Mouse (Mus musculus): ENCODE measurements at regions not wholly inside any gene's neighbourhood (a gene's known extent, or its start where the extent isn't known, plus 50 kb on each side); places are given as distances from the start of the nearest gene placed in this dataset.
A peak's percentile ranks its signal among the peaks of the same experiment; 100 is the strongest.

DNA sequence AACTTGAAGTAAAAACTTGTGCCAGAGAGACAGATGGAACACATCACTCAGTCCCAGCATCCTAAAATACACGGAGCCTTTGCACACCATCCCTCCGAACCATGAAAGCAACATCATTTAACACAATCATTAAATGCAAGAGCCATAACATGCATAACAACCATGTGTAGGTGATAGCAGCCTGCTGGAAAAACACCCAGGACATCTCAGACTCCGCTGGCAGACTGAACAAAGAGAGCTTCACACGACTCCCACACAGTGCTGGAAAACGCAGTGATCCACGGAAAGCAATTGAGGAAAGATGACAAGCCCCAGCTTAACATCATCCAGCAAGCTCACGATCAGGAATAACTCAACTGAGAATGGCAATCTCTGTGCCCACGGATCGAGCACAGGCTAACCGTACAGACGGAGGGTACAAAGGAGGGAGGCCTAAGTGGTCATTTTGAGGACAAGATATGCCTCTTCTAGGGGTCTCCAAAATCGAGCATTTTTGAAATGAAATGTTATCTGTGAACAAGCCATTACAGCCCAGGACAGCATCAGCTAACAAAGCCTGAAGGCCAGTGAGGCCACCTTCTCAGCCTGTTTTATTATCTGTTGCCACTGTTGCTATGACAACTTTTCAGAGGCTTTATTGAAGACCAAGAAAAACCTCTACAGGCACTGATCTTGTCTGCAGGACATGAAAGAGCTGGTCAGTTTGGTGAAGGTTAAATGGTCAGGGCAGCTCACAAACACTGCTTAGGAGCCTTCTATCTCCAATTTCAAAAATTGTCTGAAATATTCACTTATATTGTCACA lies 240.1 kb upstream of the Noct start:
- Histone ChIP-seq H3K9ac (replicated peaks) (no peak overlapping the region), H3K27me3 (ENCODE audit: control insufficient read depth, insufficient read depth, low read length) (no peaks in the 10 kb centered on the region), H3K4me3 (ENCODE audit: insufficient read depth in 1 of 2, low read depth in 2 of 2, low read length in 2 of 2) (no peak overlapping the region), H3K36me3 (replicated peaks; ENCODE audit: control insufficient read depth, insufficient read depth, low read depth) (no peaks in the 10 kb centered on the region), H3K9me3 (ENCODE audit: control insufficient read depth, low read length) (no peaks in the 10 kb centered on the region), H3K4me1 (replicated peaks; ENCODE audit: control insufficient read depth in 2 of 2, insufficient read depth in 2 of 2, low read length in 1 of 2) (no peaks in the 10 kb centered on the region), H3K27ac (no peak overlapping the region), H3K4me2 (ENCODE audit: low read depth) (no peak overlapping the region)
- 67% methylated on average over 12 of the region's 12 CpGs for WGBS (ENCODE audit: insufficient replicate concordance)
- no peak for ATAC-seq (ENCODE audit: insufficient read depth)
- no peak for TF ChIP-seq EP300 (IDR thresholded peaks at IDR 0.05; ENCODE audit: low read depth)
- no peak for TF ChIP-seq CTCF (IDR thresholded peaks at IDR 0.05; ENCODE audit: low read depth)
- no peak for DNase-seq (ENCODE audit: low read depth in 3 of 3, low spot score in 3 of 3)

DNA sequence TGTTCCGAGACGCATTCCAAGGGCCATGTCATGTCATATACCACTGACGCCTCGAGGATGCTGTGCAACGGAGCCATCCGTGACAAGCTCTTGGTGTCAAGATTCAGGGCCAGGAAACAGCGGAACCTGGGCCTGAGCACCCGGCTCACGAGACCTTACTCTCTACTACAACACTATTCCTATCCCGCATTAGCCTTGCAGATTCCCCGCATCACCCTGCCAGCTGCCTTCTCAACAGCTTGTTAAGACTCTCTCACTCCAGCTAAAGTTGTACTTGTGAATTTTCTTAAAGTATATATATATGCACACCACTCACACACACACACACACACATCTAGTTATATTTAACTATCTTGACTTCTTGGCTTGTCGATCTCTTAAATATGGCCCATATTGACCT lies 236.4 kb upstream of the Noct start:
- no peak overlapping the region for H3K9ac ChIP-seq (replicated peaks)

DNA sequence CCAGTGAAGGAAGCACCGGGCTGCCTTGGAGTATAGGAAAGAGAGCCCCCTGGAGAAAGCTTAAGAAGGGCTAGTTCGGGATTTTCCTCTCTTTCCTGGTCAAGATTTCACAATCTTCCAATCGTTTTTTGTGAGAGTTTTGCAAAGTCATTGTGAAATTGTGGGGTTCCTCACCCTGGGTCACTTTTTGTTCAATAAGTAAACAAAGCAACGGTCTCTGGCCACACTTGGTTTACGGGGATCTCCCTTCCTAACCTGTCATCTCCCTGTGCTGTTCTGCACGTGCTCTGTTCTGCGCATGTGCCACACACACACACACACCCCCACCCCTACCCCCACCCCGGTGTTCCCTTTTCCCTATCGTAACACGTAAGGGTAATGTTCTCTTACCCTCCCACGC lies 233.4 kb upstream of the Noct start:
- ATAC-seq (ENCODE audit: insufficient read depth) = no peak
- WGBS (ENCODE audit: insufficient replicate concordance) = 61% methylated on average over 11 of the region's 11 CpGs
- no peaks in the 10 kb centered on the region for H3K4me1 ChIP-seq (replicated peaks; ENCODE audit: control insufficient read depth in 2 of 2, insufficient read depth in 2 of 2, low read length in 1 of 2)
- H3K27me3 ChIP-seq (ENCODE audit: control insufficient read depth, insufficient read depth, low read length) = no peaks in the 10 kb centered on the region
- no peak for TF ChIP-seq EP300 (IDR thresholded peaks at IDR 0.05; ENCODE audit: low read depth)
- TF ChIP-seq CTCF (IDR thresholded peaks at IDR 0.05; ENCODE audit: low read depth) = no peak
- peak in 1 of 3 experiments; percentile 12 for DNase-seq (ENCODE audit: low read depth in 3 of 3, low spot score in 3 of 3)
- no peak overlapping the region for H3K27ac ChIP-seq
- H3K9ac ChIP-seq (replicated peaks) = no peak overlapping the region
- H3K4me3 ChIP-seq (ENCODE audit: insufficient read depth in 1 of 2, low read depth in 2 of 2, low read length in 2 of 2) = no peak overlapping the region
- H3K9me3 ChIP-seq (ENCODE audit: control insufficient read depth, low read length) = no peaks in the 10 kb centered on the region
- no peak overlapping the region for H3K4me2 ChIP-seq (ENCODE audit: low read depth)
- H3K36me3 ChIP-seq (replicated peaks; ENCODE audit: control insufficient read depth, insufficient read depth, low read depth) = no peaks in the 10 kb centered on the region

More for the DNA sequence above, 236.4 kb upstream of the Noct start:
- DNase-seq (ENCODE audit: low read depth in 3 of 3, low spot score in 3 of 3) (no peak), ATAC-seq (ENCODE audit: insufficient read depth) (no peak)
- H3K4me1 ChIP-seq (replicated peaks; ENCODE audit: control insufficient read depth in 2 of 2, insufficient read depth in 2 of 2, low read length in 1 of 2) = no peaks in the 10 kb centered on the region
- no peak overlapping the region for H3K4me3 ChIP-seq (ENCODE audit: insufficient read depth in 1 of 2, low read depth in 2 of 2, low read length in 2 of 2)
- WGBS (ENCODE audit: insufficient replicate concordance) = 76% methylated on average over 12 of the region's 12 CpGs
- H3K9me3 ChIP-seq (ENCODE audit: control insufficient read depth, low read length) = no peaks in the 10 kb centered on the region
- no peak overlapping the region for H3K27ac ChIP-seq
- no peaks in the 10 kb centered on the region for H3K27me3 ChIP-seq (ENCODE audit: control insufficient read depth, insufficient read depth, low read length)
- TF ChIP-seq EP300 (IDR thresholded peaks at IDR 0.05; ENCODE audit: low read depth) (no peak), CTCF (IDR thresholded peaks at IDR 0.05; ENCODE audit: low read depth) (no peak)
- no peak overlapping the region for H3K4me2 ChIP-seq (ENCODE audit: low read depth)
- no peaks in the 10 kb centered on the region for H3K36me3 ChIP-seq (replicated peaks; ENCODE audit: control insufficient read depth, insufficient read depth, low read depth)

DNA sequence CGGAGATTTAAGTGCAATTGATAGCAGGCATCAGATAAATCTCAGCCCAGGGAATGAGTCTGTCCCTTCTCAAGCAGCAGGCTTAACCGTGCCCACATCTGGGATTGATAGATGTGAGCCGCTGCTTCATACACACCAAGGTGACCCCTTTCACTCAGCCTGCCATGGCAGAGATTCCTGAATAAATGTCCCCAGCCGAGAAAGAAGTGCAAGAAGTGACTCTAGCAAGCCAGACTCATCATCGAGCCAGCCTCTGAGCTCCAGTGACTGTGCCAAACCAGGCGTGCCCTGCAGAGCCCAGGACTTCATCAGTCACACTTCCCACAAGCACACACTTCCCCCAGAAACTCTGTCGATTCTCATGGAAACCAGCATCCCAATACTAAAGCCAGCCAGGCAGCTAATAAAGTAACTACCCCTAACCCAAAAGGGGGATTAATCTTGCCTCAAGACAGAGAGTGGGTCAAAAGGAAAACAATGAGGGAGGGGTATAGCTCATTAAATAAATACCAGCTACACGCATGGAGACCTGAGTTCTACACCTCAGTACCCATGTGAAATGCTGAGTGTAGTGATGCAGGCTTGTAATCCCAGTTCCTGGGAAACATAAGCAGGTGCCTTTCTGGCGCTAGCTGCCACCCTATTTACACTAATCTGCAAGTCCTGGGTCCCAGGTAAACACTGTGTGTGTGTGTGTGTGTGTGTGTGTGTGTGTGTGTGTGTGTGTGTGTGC lies 231.5 kb upstream of the Noct start:
- Histone ChIP-seq H3K4me3 (ENCODE audit: insufficient read depth in 1 of 2, low read depth in 2 of 2, low read length in 2 of 2) (no peak overlapping the region), H3K36me3 (replicated peaks; ENCODE audit: control insufficient read depth, insufficient read depth, low read depth) (no peaks in the 10 kb centered on the region), H3K27ac (no peak overlapping the region), H3K4me2 (ENCODE audit: low read depth) (no peak overlapping the region), H3K9me3 (ENCODE audit: control insufficient read depth, low read length) (no peaks in the 10 kb centered on the region), H3K9ac (replicated peaks) (no peak overlapping the region), H3K4me1 (replicated peaks; ENCODE audit: control insufficient read depth in 2 of 2, insufficient read depth in 2 of 2, low read length in 1 of 2) (no peaks in the 10 kb centered on the region), H3K27me3 (ENCODE audit: control insufficient read depth, insufficient read depth, low read length) (no peaks in the 10 kb centered on the region)
- ATAC-seq (ENCODE audit: insufficient read depth) (no peak), DNase-seq (ENCODE audit: low read depth in 3 of 3, low spot score in 3 of 3) (no peak)
- TF ChIP-seq EP300 (IDR thresholded peaks at IDR 0.05; ENCODE audit: low read depth) (no peak), CTCF (IDR thresholded peaks at IDR 0.05; ENCODE audit: low read depth) (no peak)
- 50% methylated on average over 9 of the region's 9 CpGs for WGBS (ENCODE audit: insufficient replicate concordance)

DNA sequence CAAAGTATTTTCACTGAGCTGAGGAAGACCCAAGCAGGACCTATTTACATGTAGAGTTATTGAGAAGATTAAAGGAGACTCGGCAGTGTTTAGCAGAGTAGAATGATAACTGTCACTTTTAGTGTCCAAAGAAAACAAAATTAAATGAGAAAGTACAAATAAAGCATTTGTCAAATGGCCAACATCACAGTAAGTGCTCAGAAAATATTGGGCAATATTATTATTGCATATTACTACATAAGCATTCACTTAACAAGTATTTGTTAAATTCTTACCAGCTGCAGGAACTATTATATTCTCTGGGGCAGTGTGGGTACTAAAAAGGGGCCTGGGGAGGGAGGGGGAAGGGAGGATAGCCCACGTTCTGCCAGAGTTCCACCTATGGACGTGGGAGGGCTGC lies 224.5 kb upstream of the Noct start:
- ATAC-seq (ENCODE audit: insufficient read depth) (no peak), DNase-seq (ENCODE audit: low read depth in 3 of 3, low spot score in 3 of 3) (no peak)
- Histone ChIP-seq H3K36me3 (replicated peaks; ENCODE audit: control insufficient read depth, insufficient read depth, low read depth) (no peaks in the 10 kb centered on the region), H3K4me2 (ENCODE audit: low read depth) (no peak overlapping the region), H3K4me3 (ENCODE audit: insufficient read depth in 1 of 2, low read depth in 2 of 2, low read length in 2 of 2) (no peak overlapping the region), H3K9me3 (ENCODE audit: control insufficient read depth, low read length) (no peaks in the 10 kb centered on the region), H3K27me3 (ENCODE audit: control insufficient read depth, insufficient read depth, low read length) (no peaks in the 10 kb centered on the region), H3K9ac (replicated peaks) (no peak overlapping the region), H3K27ac (no peak overlapping the region), H3K4me1 (replicated peaks; ENCODE audit: control insufficient read depth in 2 of 2, insufficient read depth in 2 of 2, low read length in 1 of 2) (no peaks in the 10 kb centered on the region)
- TF ChIP-seq EP300 (IDR thresholded peaks at IDR 0.05; ENCODE audit: low read depth) (no peak), CTCF (IDR thresholded peaks at IDR 0.05; ENCODE audit: low read depth) (no peak)
- 53% methylated on average over 3 of the region's 3 CpGs for WGBS (ENCODE audit: insufficient replicate concordance)

All from liver, embryonic 14.5 days (tissue).